Mouse (Mus musculus) limb, embryonic 12.5 days (tissue): Measurements from ENCODE around the gene Pde6d. TPM values are rescaled to one million over a fixed set of nuclear protein-coding genes. Genes with fewer than 3 reads are reported as not detected.

Experiments used
- ATAC-seq: fragments of 200-750 bp; cut with Nextera tagmentation; 2 replicates; pipeline ENCODE4 v1.8.0; 2017; ENCODE audit warnings: low read depth, moderate TSS enrichment; ENCODE audit not compliant: insufficient number of reproducible peaks, insufficient read depth, low FRiP score, low TSS enrichment
- H3K27ac ChIP-seq: fragments of 300-500 bp; sonication (generic); 2 replicates; pipeline ENCODE4 v1.5.1; 2016; ENCODE audit warnings: mild to moderate bottlenecking, moderate library complexity
- H3K27me3 ChIP-seq: fragments of 300-500 bp; sonication (generic); 2 replicates; pipeline ENCODE4 v1.6.1; 2016; ENCODE audit warnings: mild to moderate bottlenecking, moderate library complexity
- H3K36me3 ChIP-seq: fragments of 300-500 bp; sonication (generic); 2 replicates; pipeline ENCODE4 v1.6.1; 2016; ENCODE audit warnings: mild to moderate bottlenecking, moderate library complexity
- H3K4me1 ChIP-seq: fragments of 300-500 bp; sonication (generic); replicated peaks from 2 replicates; pipeline ENCODE4 v1.6.1; 2016
- H3K4me2 ChIP-seq: fragments of 300-500 bp; sonication (generic); 2 replicates; pipeline ENCODE4 v1.6.1; 2016; ENCODE audit warnings: mild to moderate bottlenecking, moderate library complexity
- H3K4me3 ChIP-seq: fragments of 300-500 bp; sonication (generic); replicated peaks from 2 replicates; pipeline ENCODE4 v1.5.1; 2016; ENCODE audit warnings: mild to moderate bottlenecking
- H3K9ac ChIP-seq: fragments of 300-500 bp; sonication (generic); replicated peaks from 2 replicates; pipeline ENCODE4 v1.6.1; 2016; ENCODE audit warnings: mild to moderate bottlenecking, moderate library complexity
- H3K9me3 ChIP-seq: fragments of 300-500 bp; sonication (generic); 2 replicates; pipeline ENCODE4 v1.6.1; 2016; ENCODE audit warnings: mild to moderate bottlenecking, moderate library complexity
- WGBS: fragments of 180-500 bp; shearing (Covaris S2); methylation state at CpG from one replicate; pipeline ENCODE4 v1.1.7; 2016; 5-methylcytosine and 5-hydroxymethylcytosine counted together
- polyA plus RNA-seq: library from polyadenylated mRNA; unstranded; fragments of >200 nt; fragmentation: Nextera tagmentation; extraction: Ambion mirVana; gene quantifications from 2 replicates; pipeline ENCODE4 v1.2.1, GENCODE M21; 2016

Gene Pde6d
- polyA plus RNA-seq, 1 experiment from 2014 or later = 90.7 TPM

- Histone ChIP-seq H3K4me1 (peaks cover 32% of the 10 kb centered on the region), H3K36me3 (peaks cover 55% of the 10 kb centered on the region), H3K4me2 (peak overlapping the region; percentile 42), H3K9ac (no peak overlapping the region), H3K4me3 (peak overlapping the region; percentile 19), H3K27ac (peak overlapping the region; percentile 74), H3K9me3 (0 out of 2 replicates have a peak, but pooled peaks cover 4% of the 10 kb centered on the region), H3K27me3 (no peaks in the 10 kb centered on the region)
- ATAC-seq = peak; percentile 57; the same call in 1 of the 2 replicates
- WGBS = 25% methylated on average over 11 of the region's 11 CpGs
Observed at GRCm38 (mm10) chr1:86532362-86533051, 49.9 kb downstream of the Pde6d start.

- H3K9ac ChIP-seq = 0 out of 2 replicates have a peak overlapping the region, but pooled peaks have one; percentile 24
- 4% methylated on average over 13 of the region's 13 CpGs for WGBS
- H3K4me1 ChIP-seq = peaks cover 32% of the 10 kb centered on the region
- H3K9me3 ChIP-seq = 0 out of 2 replicates have a peak, but pooled peaks cover 4% of the 10 kb centered on the region
- H3K27ac ChIP-seq = peak overlapping the region; percentile 74
- peaks cover 53% of the 10 kb centered on the region for H3K36me3 ChIP-seq
- ATAC-seq = peak; percentile 18; the same call in 1 of the 2 replicates
- H3K4me3 ChIP-seq = peak overlapping the region; percentile 19
- H3K27me3 ChIP-seq = no peaks in the 10 kb centered on the region
- H3K4me2 ChIP-seq = peak overlapping the region; percentile 42
Observed at GRCm38 (mm10) chr1:86531547-86532321, 50.7 kb downstream of the Pde6d start.

GRCm38 (mm10) chr1:86530871-86531546 is 51.4 kb downstream of the Pde6d start:
- Histone ChIP-seq H3K27me3 (no peaks in the 10 kb centered on the region), H3K9me3 (0 out of 2 replicates have a peak, but pooled peaks cover 4% of the 10 kb centered on the region), H3K4me3 (peak overlapping the region; percentile 19), H3K27ac (peak overlapping the region; percentile 74), H3K4me2 (peak overlapping the region; percentile 42), H3K36me3 (peaks cover 53% of the 10 kb centered on the region), H3K9ac (peak overlapping the region; percentile 40; the same call in 1 of the 2 replicates), H3K4me1 (peaks cover 32% of the 10 kb centered on the region)
- WGBS = 12% methylated on average over 4 of the region's 4 CpGs
- no peak for ATAC-seq

- Histone ChIP-seq H3K4me2 (peak overlapping the region; percentile 79), H3K27ac (peak overlapping the region; percentile 59), H3K4me1 (peaks cover 35% of the 10 kb centered on the region), H3K9ac (peak overlapping the region; percentile 100), H3K4me3 (peak overlapping the region; percentile 99), H3K9me3 (0 out of 2 replicates have a peak, but pooled peaks cover 4% of the 10 kb centered on the region), H3K36me3 (peaks cover 50% of the 10 kb centered on the region), H3K27me3 (no peaks in the 10 kb centered on the region)
- WGBS = 32% methylated on average over 4 of the region's 4 CpGs
- ATAC-seq = no peak
Observed at GRCm38 (mm10) chr1:86529590-86529989, 52.8 kb downstream of the Pde6d start.

GRCm38 (mm10) chr1:86528571-86529180 is 53.8 kb downstream of the Pde6d start:
- H3K36me3 ChIP-seq = peaks cover 46% of the 10 kb centered on the region
- H3K27me3 ChIP-seq = no peaks in the 10 kb centered on the region
- ATAC-seq = no peak
- H3K4me1 ChIP-seq = peaks cover 42% of the 10 kb centered on the region
- under 1% methylated on average over 15 of the region's 15 CpGs for WGBS
- peak overlapping the region; percentile 79 for H3K4me2 ChIP-seq
- peak overlapping the region; percentile 99 for H3K4me3 ChIP-seq
- H3K9ac ChIP-seq = peak overlapping the region; percentile 100
- H3K27ac ChIP-seq = peak overlapping the region; percentile 100
- 0 out of 2 replicates have a peak, but pooled peaks cover 2% of the 10 kb centered on the region for H3K9me3 ChIP-seq

- ATAC-seq = no peak
- Histone ChIP-seq H3K36me3 (peaks cover 39% of the 10 kb centered on the region), H3K4me2 (peak overlapping the region; percentile 79), H3K4me3 (peak overlapping the region; percentile 99), H3K27ac (peak overlapping the region; percentile 100), H3K27me3 (no peaks in the 10 kb centered on the region), H3K4me1 (peaks cover 42% of the 10 kb centered on the region), H3K9ac (peak overlapping the region; percentile 100), H3K9me3 (no peaks in the 10 kb centered on the region)
- WGBS = under 1% methylated on average over 89 of the region's 89 CpGs
Observed at GRCm38 (mm10) chr1:86527599-86528486, 54.6 kb downstream of the Pde6d start.

- peak overlapping the region; percentile 100 for H3K9ac ChIP-seq
- peak; percentile 2; the same call in 1 of the 2 replicates for ATAC-seq
- peak overlapping the region; percentile 99 for H3K4me3 ChIP-seq
- H3K9me3 ChIP-seq = no peaks in the 10 kb centered on the region
- peaks cover 42% of the 10 kb centered on the region for H3K4me1 ChIP-seq
- no peaks in the 10 kb centered on the region for H3K27me3 ChIP-seq
- H3K4me2 ChIP-seq = peak overlapping the region; percentile 79
- H3K36me3 ChIP-seq = peaks cover 36% of the 10 kb centered on the region
- H3K27ac ChIP-seq = peak overlapping the region; percentile 100
- WGBS = under 1% methylated on average over 105 of the region's 111 CpGs
Observed at GRCm38 (mm10) chr1:86526789-86527598, 55.4 kb downstream of the Pde6d start.

GRCm38 (mm10) chr1:86526116-86526788 is 56.2 kb downstream of the Pde6d start, which contains the start of gene Ptma:
Ptma (plus strand) TSS chr1:86526726.
- H3K4me1 ChIP-seq = peaks cover 36% of the 10 kb centered on the region
- H3K36me3 ChIP-seq = peaks cover 30% of the 10 kb centered on the region
- peak within 1 kb of the TSS; percentile 100 for H3K9ac ChIP-seq
- peak; percentile 92 for ATAC-seq
- peak within 1 kb of the TSS; percentile 82 for H3K4me2 ChIP-seq
- no peaks in the 10 kb centered on the region for H3K27me3 ChIP-seq
- H3K4me3 ChIP-seq = peak within 1 kb of the TSS; percentile 99
- H3K27ac ChIP-seq = peak within 1 kb of the TSS; percentile 100
- under 1% methylated on average over 42 of the region's 63 CpGs for WGBS
- no peaks in the 10 kb centered on the region for H3K9me3 ChIP-seq
